Mouse (Mus musculus): ENCODE results near the gene Abhd18. TPM values are rescaled to one million over a fixed set of nuclear protein-coding genes. Genes with fewer than 3 reads are reported as not detected.

Abhd18 gene
- polyA plus RNA-seq (2014; fragmentation: Illumina TruSeq; extraction: RNeasy Lipid Tissue Mini Kit (QIAGEN cat#74804); ENCODE audit: low read depth, low replicate concordance), result 39.7 TPM

GRCm38 (mm10) chr3:40846957-40847017, at the start of gene Abhd18:
Gene Abhd18 (plus strand): TSS chr3:40846970.

GRCm38 (mm10) chr3:40799530-40800372, 47.0 kb upstream of the Abhd18 start, which contains the start of gene Plk4:
Gene Plk4 (plus strand): TSS chr3:40800019.

GRCm38 (mm10) chr3:40846473-40846956, 255 bp upstream of the Abhd18 start, which contains the start of gene Mfsd8:
Gene Mfsd8 (minus strand): TSS chr3:40846886.

DNA sequence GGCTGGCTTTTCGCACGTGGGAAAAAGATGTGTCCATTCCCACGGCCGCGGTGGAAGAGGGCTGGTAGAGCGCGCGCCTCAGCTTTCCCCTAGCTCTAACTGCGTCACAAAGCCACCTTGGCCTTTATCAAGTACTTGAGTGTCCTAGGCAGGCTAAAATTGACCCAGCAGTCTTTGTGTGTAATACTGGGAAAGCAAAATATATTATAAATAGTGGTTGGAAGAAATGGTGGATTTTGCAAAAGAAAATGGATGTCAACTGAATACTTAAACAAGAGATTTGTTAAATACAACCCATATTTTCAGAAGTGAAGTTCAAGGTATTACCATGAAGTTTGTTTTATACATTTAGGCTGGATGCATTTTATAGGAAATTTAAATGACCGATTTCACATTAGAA, 55.7 kb downstream of the Abhd18 start, which contains the start of gene 1700034I23Rik:
Gene 1700034I23Rik (minus strand): TSS at position 101 of the 400 bp plus-strand sequence.

DNA sequence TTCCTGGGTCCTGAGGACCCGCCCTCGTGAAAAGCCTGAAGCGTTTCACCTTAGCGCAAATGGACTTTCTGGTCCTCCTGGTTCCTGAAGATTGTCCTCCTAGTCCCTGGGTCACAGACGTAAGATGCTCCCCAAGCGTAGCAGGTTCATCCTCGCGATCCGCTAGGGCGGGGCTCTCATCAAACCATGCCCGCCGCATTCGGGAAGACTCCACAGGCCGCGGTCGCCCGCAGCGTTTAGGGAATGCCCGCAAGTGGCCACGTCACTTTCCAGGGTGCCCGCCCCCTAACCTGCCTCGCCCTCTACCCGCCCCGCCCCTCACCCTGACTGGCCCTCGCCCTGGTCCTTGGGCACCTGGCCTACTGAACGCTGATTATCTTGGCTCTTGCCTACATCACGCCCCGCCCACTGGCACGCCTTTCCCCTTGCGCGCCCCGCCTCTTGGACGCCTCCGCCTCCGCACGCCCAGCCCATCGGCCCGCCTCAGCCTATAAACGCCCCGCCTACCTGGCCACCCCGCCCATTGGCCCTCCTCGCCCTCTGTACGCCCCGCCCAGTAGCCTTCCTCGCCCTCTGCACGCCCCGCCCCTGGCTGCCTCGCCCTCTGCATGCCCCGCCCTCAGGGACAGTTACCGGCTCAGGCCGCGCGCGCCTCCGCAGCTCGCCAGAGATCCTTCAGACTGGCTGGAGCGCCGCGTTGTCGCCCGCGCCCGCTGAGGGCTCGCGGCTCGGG, 102.6 kb downstream of the Abhd18 start, which contains the start of gene Larp1b:
Gene Larp1b (plus strand): TSS at position 659 of the 733 bp plus-strand sequence.

Other genes with a start within 250 kb of the Abhd18 start
- gene Slc25a31, start 138.1 kb upstream of the Abhd18 start, polyA plus RNA-seq (2014; fragmentation: Illumina TruSeq; extraction: RNeasy Lipid Tissue Mini Kit (QIAGEN cat#74804); ENCODE audit: low read depth, low replicate concordance), result 104 TPM
- gene Hspa4l, start 102.5 kb upstream of the Abhd18 start, polyA plus RNA-seq (2014; fragmentation: Illumina TruSeq; extraction: RNeasy Lipid Tissue Mini Kit (QIAGEN cat#74804); ENCODE audit: low read depth, low replicate concordance), result 2,915 TPM
- gene Plk4, start 47.0 kb upstream of the Abhd18 start, polyA plus RNA-seq (2014; fragmentation: Illumina TruSeq; extraction: RNeasy Lipid Tissue Mini Kit (QIAGEN cat#74804); ENCODE audit: low read depth, low replicate concordance), result 206 TPM
- 9.2 TPM for gene Mfsd8, start 84 bp upstream of the Abhd18 start, polyA plus RNA-seq (2014; fragmentation: Illumina TruSeq; extraction: RNeasy Lipid Tissue Mini Kit (QIAGEN cat#74804); ENCODE audit: low read depth, low replicate concordance)
- gene 1700034I23Rik, start 55.6 kb downstream of the Abhd18 start, polyA plus RNA-seq (2014; fragmentation: Illumina TruSeq; extraction: RNeasy Lipid Tissue Mini Kit (QIAGEN cat#74804); ENCODE audit: low read depth, low replicate concordance), result 545 TPM
- 686 TPM for gene Larp1b, start 102.9 kb downstream of the Abhd18 start, polyA plus RNA-seq (2014; fragmentation: Illumina TruSeq; extraction: RNeasy Lipid Tissue Mini Kit (QIAGEN cat#74804); ENCODE audit: low read depth, low replicate concordance)
- gene Pgrmc2, start 236.1 kb downstream of the Abhd18 start, polyA plus RNA-seq (2014; fragmentation: Illumina TruSeq; extraction: RNeasy Lipid Tissue Mini Kit (QIAGEN cat#74804); ENCODE audit: low read depth, low replicate concordance), result 87.7 TPM

All from testis, adult 10 weeks (tissue).